Mouse (Mus musculus) erythroblast, embryonic 14.5 days (primary cell): ENCODE data around the gene Cnep1r1.

Experiments used
- GATA1 ChIP-seq: IDR thresholded peaks from 2 replicates; pipeline ENCODE4 v1.6.1; 2012; ENCODE audit warnings: low read length, inconsistent platforms, mixed read lengths
- TAL1 ChIP-seq: IDR thresholded peaks from 3 replicates; pipeline ENCODE4 v1.6.1; 2012; ENCODE audit warnings: low read length, inconsistent platforms, mixed read lengths

GRCm38 (mm10) chr8:88150910-88151371 is 32.4 kb downstream of the Cnep1r1 start:
- TF ChIP-seq GATA1: no peak
- no peak for TF ChIP-seq TAL1
